In genomic region chr13:51418942-51419451, GRCm38 (mm10) we compare ENCODE assay signal across 8 mouse cellular contexts. TPM values are rescaled to one million over a fixed set of nuclear protein-coding genes. Genes with fewer than 3 reads are reported as not detected.
DNase-seq lines count a peak whose midpoint lies in the region; ATAC-seq and TF ChIP-seq lines count a peak whose summit lies in the region.

No protein-coding gene starts in this region.

- H3K36me3 ChIP-seq in kidney, postnatal 0 days (ENCODE audit: insufficient read depth, low read length): peaks cover 3% of the 10 kb centered on the region; the same call in 1 of the 2 replicates
- H3K36me3 ChIP-seq in embryonic facial prominence, embryonic 11.5 days (replicated peaks; ENCODE audit: control insufficient read depth, insufficient read depth, low read depth, low read length): peaks cover 5% of the 10 kb centered on the region
- H3K36me3 ChIP-seq in forebrain, embryonic 16.5 days (ENCODE audit: control insufficient read depth, insufficient read depth): no peaks in the 10 kb centered on the region
- H3K36me3 ChIP-seq in midbrain, embryonic 12.5 days: 0 out of 2 replicates have a peak, but pooled peaks cover 6% of the 10 kb centered on the region

- no peak for TF ChIP-seq CTCF in kidney, postnatal 0 days (IDR thresholded peaks at IDR 0.05; ENCODE audit: low read depth)

- H3K27me3 ChIP-seq in kidney, postnatal 0 days (ENCODE audit: insufficient read depth, low read length): no peaks in the 10 kb centered on the region
- no peaks in the 10 kb centered on the region for H3K27me3 ChIP-seq in embryonic facial prominence, embryonic 11.5 days (ENCODE audit: control insufficient read depth, insufficient read depth, low read length)
- no peaks in the 10 kb centered on the region for H3K27me3 ChIP-seq in forebrain, embryonic 16.5 days (replicated peaks; ENCODE audit: control insufficient read depth, insufficient read depth, low read length)
- H3K27me3 ChIP-seq in midbrain, embryonic 12.5 days: 0 out of 2 replicates have a peak, but pooled peaks cover 4% of the 10 kb centered on the region

- H3K4me2 ChIP-seq in kidney, postnatal 0 days (ENCODE audit: low read length): peak overlapping the region; percentile 30; the same call in 1 of the 2 replicates
- no peak overlapping the region for H3K4me2 ChIP-seq in embryonic facial prominence, embryonic 11.5 days (ENCODE audit: low read depth, low read length)
- H3K4me2 ChIP-seq in forebrain, embryonic 16.5 days (ENCODE audit: low read length): peak overlapping the region; percentile 33
- H3K4me2 ChIP-seq in midbrain, embryonic 12.5 days (replicated peaks): peak overlapping the region; percentile 46

- H3K4me3 ChIP-seq in kidney, postnatal 0 days (replicated peaks; ENCODE audit: low read depth, low read length): no peak overlapping the region
- no peak overlapping the region for H3K4me3 ChIP-seq in embryonic facial prominence, embryonic 11.5 days (ENCODE audit: low read depth, low read length)
- no peak overlapping the region for H3K4me3 ChIP-seq in forebrain, embryonic 16.5 days (replicated peaks; ENCODE audit: low read length)
- H3K4me3 ChIP-seq in midbrain, embryonic 12.5 days: no peak overlapping the region

- no peak for ATAC-seq in kidney, postnatal 0 days (replicated peaks; ENCODE audit: low FRiP score, low read depth)
- ATAC-seq in embryonic facial prominence, embryonic 11.5 days (replicated peaks; ENCODE audit: insufficient number of reproducible peaks, low FRiP score, low TSS enrichment, low read depth): peak; percentile 38
- peak; percentile 21 for ATAC-seq in forebrain, embryonic 16.5 days
- ATAC-seq in midbrain, embryonic 12.5 days (ENCODE audit: low FRiP score, low read depth): peak; percentile 59

- 77% methylated on average over 19 of the region's 19 CpGs for WGBS in kidney, postnatal 0 days
- 79% methylated on average over 19 of the region's 19 CpGs for WGBS in embryonic facial prominence, embryonic 11.5 days
- WGBS in forebrain, embryonic 16.5 days: 79% methylated on average over 19 of the region's 19 CpGs
- 80% methylated on average over 19 of the region's 19 CpGs for WGBS in midbrain, embryonic 12.5 days

- H3K9me3 ChIP-seq in kidney, postnatal 0 days (replicated peaks; ENCODE audit: low read length): no peaks in the 10 kb centered on the region
- H3K9me3 ChIP-seq in embryonic facial prominence, embryonic 11.5 days (replicated peaks; ENCODE audit: control insufficient read depth, low read length): no peaks in the 10 kb centered on the region
- no peaks in the 10 kb centered on the region for H3K9me3 ChIP-seq in forebrain, embryonic 16.5 days (ENCODE audit: control insufficient read depth, low read length)
- H3K9me3 ChIP-seq in midbrain, embryonic 12.5 days: no peaks in the 10 kb centered on the region

- H3K4me1 ChIP-seq in kidney, postnatal 0 days (replicated peaks; ENCODE audit: insufficient read depth, low read length): peaks cover 7% of the 10 kb centered on the region; the same call in 1 of the 2 replicates
- H3K4me1 ChIP-seq in embryonic facial prominence, embryonic 11.5 days (ENCODE audit: control insufficient read depth, insufficient read depth, low read length): no peaks in the 10 kb centered on the region
- peaks cover 20% of the 10 kb centered on the region for H3K4me1 ChIP-seq in forebrain, embryonic 16.5 days (replicated peaks; ENCODE audit: control insufficient read depth, insufficient read depth, low read length)
- peaks cover 19% of the 10 kb centered on the region for H3K4me1 ChIP-seq in midbrain, embryonic 12.5 days

- no peak overlapping the region for H3K27ac ChIP-seq in kidney, postnatal 0 days
- no peak overlapping the region for H3K27ac ChIP-seq in embryonic facial prominence, embryonic 11.5 days (replicated peaks; ENCODE audit: low read depth, low read length)
- no peak overlapping the region for H3K27ac ChIP-seq in forebrain, embryonic 16.5 days (ENCODE audit: low read length)
- no peak overlapping the region for H3K27ac ChIP-seq in midbrain, embryonic 12.5 days (replicated peaks)

- DNase-seq in kidney, postnatal 0 days (ENCODE audit: low spot score): no peak
- no peak for DNase-seq in kidney, postnatal 14 days
- DNase-seq in embryonic facial prominence, embryonic 11.5 days (ENCODE audit: low spot score): no peak
- DNase-seq in thymus, adult 18-20 months: no peak
- DNase-seq in adrenal gland, postnatal 10 days: no peak
- no peak for DNase-seq in gastrocnemius, postnatal 4 days (ENCODE audit: low spot score in 2 of 2)

- H3K9ac ChIP-seq in kidney, postnatal 0 days (ENCODE audit: low read depth, low read length): no peak overlapping the region
- H3K9ac ChIP-seq in embryonic facial prominence, embryonic 11.5 days (replicated peaks; ENCODE audit: low read length): no peak overlapping the region
- no peak overlapping the region for H3K9ac ChIP-seq in forebrain, embryonic 16.5 days (replicated peaks; ENCODE audit: low read depth, low read length)
- peak overlapping the region; percentile 41 for H3K9ac ChIP-seq in midbrain, embryonic 12.5 days (replicated peaks)

RNA-seq across cellular contexts. Expression of gene S1pr3, which starts 10.6 kb away (rescaled TPM):
- polyA plus RNA-seq in kidney, postnatal 0 days (2015; fragmentation: Nextera tagmentation; extraction: Ambion mirVana): 36.7 and 37.5 TPM in 2 replicates
- polyA plus RNA-seq in embryonic facial prominence, embryonic 11.5 days (2014; fragmentation: Nextera tagmentation; extraction: Ambion mirVana): 96.6 and 102 TPM in 2 replicates
- 11.2 and 13.1 TPM in 2 replicates for polyA plus RNA-seq in forebrain, embryonic 16.5 days (2015; fragmentation: Nextera tagmentation; extraction: Ambion mirVana)
- 29.8 and 40.4 TPM in 2 replicates for polyA plus RNA-seq in midbrain, embryonic 12.5 days (2016; fragmentation: Nextera tagmentation; extraction: Ambion mirVana)
- total RNA-seq in adrenal gland, postnatal 10 days (2021): 10 to 100 TPM; 19.9 to 22.4 TPM
- 10 to 100 TPM; 23.7 to 24.8 TPM for total RNA-seq in gastrocnemius, postnatal 4 days (2021)
